Mouse (Mus musculus) G1E (cell line): Measurements from ENCODE around the gene Me3. TPM values are rescaled to one million over a fixed set of nuclear protein-coding genes. Genes with fewer than 3 reads are reported as not detected.

Experiments used
- ATAC-seq: 2 replicates; pipeline ENCODE4 v1.8.0; 2016; ENCODE audit warnings: mild to moderate bottlenecking; ENCODE audit not compliant: insufficient number of reproducible peaks, poor library complexity, low FRiP score, severe bottlenecking; ENCODE audit errors: extremely low read depth
- DNase-seq: peaks from one replicate; pipeline ENCODE4 v3.0.0; 2012; ENCODE audit warnings: low spot score
- H3K27me3 ChIP-seq: 2 replicates; pipeline ENCODE4 v1.6.1; 2012; ENCODE audit warnings: mild to moderate bottlenecking, low read length, inconsistent platforms; ENCODE audit not compliant: insufficient read depth
- H3K36me3 ChIP-seq: replicated peaks from 2 replicates; pipeline ENCODE3; 2012; ENCODE audit warnings: mild to moderate bottlenecking, inconsistent platforms
- H3K4me1 ChIP-seq: 2 replicates; pipeline ENCODE4 v1.6.1; 2012; ENCODE audit warnings: low read depth, low read length, inconsistent platforms, mixed read lengths; ENCODE audit not compliant: insufficient read depth
- H3K4me3 ChIP-seq: 2 replicates; pipeline ENCODE4 v1.5.1; 2012; ENCODE audit warnings: low read depth, mild to moderate bottlenecking, inconsistent platforms, low read length, moderate library complexity, mixed read lengths
- H3K9me3 ChIP-seq: replicated peaks from 2 replicates; pipeline ENCODE4 v1.6.1; 2012; ENCODE audit warnings: inconsistent platforms
- CTCF ChIP-seq: IDR thresholded peaks from 2 replicates; pipeline ENCODE4 v1.5.1; 2012; ENCODE audit warnings: low read depth, low read length, inconsistent platforms, mixed read lengths
- GATA1 ChIP-seq: IDR thresholded peaks from 2 replicates; pipeline ENCODE4 v1.6.1; 2012; ENCODE audit warnings: borderline replicate concordance, low read length, inconsistent platforms, mixed read lengths
- GATA2 ChIP-seq: IDR thresholded peaks from 2 replicates; pipeline ENCODE4 v1.6.1; 2012; ENCODE audit warnings: low read depth, low read length, inconsistent platforms, borderline replicate concordance
- POLR2AphosphoS5 ChIP-seq: IDR thresholded peaks from 2 replicates; pipeline ENCODE4 v1.6.1; 2012; ENCODE audit warnings: low read depth, low read length, inconsistent platforms; ENCODE audit not compliant: insufficient replicate concordance
- TAL1 ChIP-seq: conservative IDR thresholded peaks from 2 replicates; pipeline ENCODE4 v1.6.1; 2012; ENCODE audit warnings: low read depth, low read length, inconsistent platforms, mixed read lengths
- polyA plus RNA-seq: library from polyadenylated mRNA; stranded (reverse); fragments of >175 nt; gene quantifications from 2 replicates; pipeline ENCODE4 v1.2.3, GENCODE M21; 2012
- total RNA-seq, 2 experiments: library from RNA; stranded (forward) in 1 of 2; stranded (reverse) in 1 of 2; fragments of 200-1000 nt in 1 of 2; fragments of >200 nt in 1 of 2; fragmentation: Nextera tagmentation in 1 of 2; gene quantifications; 2 replicates each; pipeline ENCODE4 v1.2.3; 2014 to 2017

The Me3 gene
- total and polyA plus RNA-seq, 3 experiments, result 0.33 TPM; not detected in 2

DNA sequence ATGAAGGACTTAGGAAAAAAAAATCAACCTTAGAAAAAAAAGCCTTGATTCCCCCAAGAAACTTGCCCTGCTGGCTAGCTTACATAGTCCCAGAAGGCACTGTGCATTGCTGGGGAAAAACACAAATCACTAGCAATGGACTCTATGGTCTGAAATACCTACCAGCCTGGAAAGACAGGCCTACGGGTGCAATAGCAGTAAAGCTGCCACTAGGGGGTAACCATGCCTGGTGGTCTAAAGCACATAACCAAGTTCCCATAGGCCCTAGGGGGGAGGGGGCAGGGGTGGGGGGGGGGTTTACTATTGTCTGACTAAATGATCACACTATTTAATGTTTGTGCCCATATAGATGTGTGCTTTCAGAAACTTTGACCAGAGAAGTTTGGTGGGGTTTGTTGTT, 232.6 kb downstream of the Me3 start:
- DNase-seq (no peak), ATAC-seq (no peak)
- Histone ChIP-seq H3K27me3 (no peaks in the 10 kb centered on the region; the same call in none of the 2 replicates), H3K36me3 (no peaks in the 10 kb centered on the region), H3K4me3 (no peak overlapping the region), H3K4me1 (no peaks in the 10 kb centered on the region), H3K9me3 (no peaks in the 10 kb centered on the region)
- TF ChIP-seq CTCF (0 out of 2 replicates have a peak, but pooled peaks have one; percentile 16), GATA2 (no peak)

DNA sequence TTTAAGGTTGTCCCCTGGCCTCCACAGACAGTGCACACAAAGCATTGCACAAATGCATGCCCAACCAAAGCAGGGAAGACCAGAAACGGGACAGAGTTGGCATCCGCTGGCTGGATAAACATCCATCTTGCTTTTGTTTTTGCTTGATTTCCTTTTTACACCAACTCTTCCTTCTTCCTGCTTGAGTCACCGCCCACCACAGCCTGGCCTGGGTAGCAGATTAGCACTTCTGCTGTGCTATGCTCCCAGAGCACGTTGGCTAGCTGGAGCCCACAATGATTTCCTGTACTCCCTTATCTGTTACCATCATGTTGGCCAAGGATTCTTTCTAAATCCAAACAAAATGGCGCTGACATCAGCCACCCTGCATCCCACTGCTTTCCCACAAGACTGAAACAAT, 235.0 kb downstream of the Me3 start:
- no peak for TF ChIP-seq CTCF
- TF ChIP-seq POLR2AphosphoS5, result no peak
- no peak for TF ChIP-seq GATA1
- no peak for TF ChIP-seq GATA2
- TF ChIP-seq TAL1, result no peak

DNA sequence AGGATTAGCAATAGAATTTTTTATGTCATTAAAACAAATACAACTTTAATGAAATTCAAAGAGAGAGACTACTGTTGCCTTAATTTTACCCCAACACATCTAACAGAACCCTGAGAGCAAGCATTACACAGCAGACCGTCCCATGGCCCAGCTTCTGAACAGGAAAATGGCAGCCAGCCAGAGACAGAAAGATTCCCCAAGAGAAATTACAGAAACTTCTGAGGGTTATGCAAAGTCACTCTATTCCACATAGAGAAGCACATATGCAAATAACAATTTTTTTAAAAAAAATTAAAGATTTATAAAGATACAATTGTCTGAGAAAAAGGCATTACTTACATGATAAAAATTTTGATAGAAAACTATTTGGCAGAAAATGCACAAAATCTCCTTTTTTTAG, 247.5 kb downstream of the Me3 start:
- no peak for TF ChIP-seq GATA1
- no peak for TF ChIP-seq TAL1
- TF ChIP-seq POLR2AphosphoS5, result no peak
- TF ChIP-seq CTCF, result no peak
- TF ChIP-seq GATA2, result no peak
- 0 out of 2 replicates have a peak, but pooled peaks cover 3% of the 10 kb centered on the region for H3K27me3 ChIP-seq
- no peaks in the 10 kb centered on the region for H3K4me1 ChIP-seq
- H3K4me3 ChIP-seq, result no peak overlapping the region
- DNase-seq, result no peak
- no peaks in the 10 kb centered on the region for H3K36me3 ChIP-seq
- H3K9me3 ChIP-seq, result no peaks in the 10 kb centered on the region
- ATAC-seq, result no peak

More for the DNA sequence above, 235.0 kb downstream of the Me3 start:
- no peak for ATAC-seq
- no peaks in the 10 kb centered on the region for H3K4me1 ChIP-seq
- no peak overlapping the region for H3K4me3 ChIP-seq
- H3K9me3 ChIP-seq, result no peaks in the 10 kb centered on the region
- DNase-seq, result no peak
- H3K36me3 ChIP-seq, result no peaks in the 10 kb centered on the region
- peaks cover 2% of the 10 kb centered on the region for H3K27me3 ChIP-seq

DNA sequence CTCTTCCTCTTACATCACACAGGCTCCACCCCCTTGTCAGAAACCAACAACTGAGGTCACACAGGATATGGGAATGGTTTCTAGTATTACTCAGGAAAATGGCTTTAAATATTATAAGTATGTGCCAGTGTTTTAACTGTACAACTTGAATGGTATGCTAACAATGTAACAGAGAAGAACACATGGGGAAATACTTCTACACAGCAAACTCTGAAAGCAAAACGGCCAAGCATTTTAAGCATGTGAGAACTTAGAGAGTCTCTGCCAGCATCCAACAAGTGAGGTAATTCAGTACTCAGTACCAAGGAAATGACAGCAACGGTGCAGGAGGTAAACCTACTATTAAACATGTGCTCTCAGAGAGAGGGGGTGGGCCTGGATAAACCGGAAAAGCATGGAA, 252.4 kb downstream of the Me3 start:
- H3K4me3 ChIP-seq, result no peak overlapping the region
- no peaks in the 10 kb centered on the region for H3K36me3 ChIP-seq
- no peaks in the 10 kb centered on the region for H3K27me3 ChIP-seq
- no peaks in the 10 kb centered on the region for H3K9me3 ChIP-seq
- no peaks in the 10 kb centered on the region for H3K4me1 ChIP-seq
- ATAC-seq (no peak), DNase-seq (no peak)
- TF ChIP-seq TAL1, result no peak
- no peak for TF ChIP-seq GATA1
- TF ChIP-seq POLR2AphosphoS5, result no peak
- TF ChIP-seq CTCF, result no peak
- TF ChIP-seq GATA2, result no peak

DNA sequence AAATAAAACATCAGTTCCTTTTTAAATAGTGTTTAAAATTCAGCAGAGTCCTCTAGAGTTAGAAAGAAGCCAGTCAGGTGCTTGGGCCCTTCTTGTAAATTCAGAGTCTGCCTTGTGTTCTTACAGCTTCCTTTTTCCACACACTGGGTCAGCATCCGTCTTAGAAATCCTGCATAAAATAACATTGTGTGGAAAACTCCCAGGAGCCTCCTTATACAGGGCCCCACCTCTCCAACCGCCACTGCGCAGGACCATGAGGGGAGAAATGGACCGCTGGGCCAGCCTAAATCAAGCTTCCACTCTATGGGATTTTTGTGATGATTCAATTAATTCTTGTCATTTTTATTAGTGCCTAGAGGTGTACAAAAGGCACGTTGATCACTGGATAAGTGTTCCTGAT, 259.2 kb downstream of the Me3 start:
- DNase-seq (no peak), ATAC-seq (no peak)
- TF ChIP-seq GATA1 (no peak), CTCF (no peak), TAL1 (no peak), POLR2AphosphoS5 (no peak)
- H3K4me3 ChIP-seq, result no peak overlapping the region
- no peaks in the 10 kb centered on the region for H3K36me3 ChIP-seq
- H3K27me3 ChIP-seq, result peaks cover 2% of the 10 kb centered on the region; the same call in 1 of the 2 replicates
- no peaks in the 10 kb centered on the region for H3K4me1 ChIP-seq
- no peaks in the 10 kb centered on the region for H3K9me3 ChIP-seq

DNA sequence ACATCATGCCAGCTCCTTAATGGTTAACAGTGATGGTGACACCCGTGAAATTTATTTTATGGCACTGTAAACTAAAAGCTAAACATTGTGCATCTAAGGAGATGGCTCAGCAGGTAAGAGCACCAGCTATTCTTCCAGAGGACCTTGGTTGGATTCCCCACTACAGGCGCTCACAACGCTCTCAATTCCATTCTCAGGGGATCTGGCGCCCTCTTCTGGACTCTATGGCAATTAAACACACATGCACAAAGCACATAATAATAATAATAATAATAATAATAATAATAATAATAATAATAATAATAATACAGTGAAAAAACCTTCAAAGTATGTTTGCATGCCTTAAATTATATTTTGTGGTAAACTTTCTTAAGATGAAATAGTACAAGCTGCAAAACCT, 259.7 kb downstream of the Me3 start:
- Histone ChIP-seq H3K36me3 (no peaks in the 10 kb centered on the region), H3K9me3 (no peaks in the 10 kb centered on the region), H3K4me1 (no peaks in the 10 kb centered on the region), H3K4me3 (no peak overlapping the region), H3K27me3 (peaks cover 2% of the 10 kb centered on the region; the same call in 1 of the 2 replicates)
- TF ChIP-seq GATA2 (no peak), CTCF (no peak), TAL1 (no peak), POLR2AphosphoS5 (no peak), GATA1 (no peak)
- DNase-seq (no peak), ATAC-seq (no peak)

DNA sequence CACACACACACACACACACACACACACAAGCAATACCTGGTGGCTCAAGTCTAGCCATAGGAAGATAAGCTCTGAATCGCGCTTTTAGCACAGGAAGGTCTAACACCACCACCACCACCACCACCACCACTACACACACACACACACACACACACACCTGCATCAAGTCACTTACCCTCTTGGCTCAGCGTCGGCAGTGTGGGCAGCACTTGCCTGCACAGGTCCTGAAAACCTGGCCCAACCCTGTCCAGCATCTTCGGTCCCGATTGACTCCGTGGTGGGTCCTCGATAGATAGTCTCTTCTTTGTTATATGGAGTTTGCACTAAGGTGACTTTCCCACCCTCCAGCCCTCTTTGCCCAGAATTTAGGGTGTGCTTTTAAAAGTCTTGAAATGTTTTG, 270.8 kb downstream of the Me3 start:
- Histone ChIP-seq H3K4me3 (no peak overlapping the region), H3K4me1 (no peaks in the 10 kb centered on the region; the same call in 1 of the 2 replicates), H3K9me3 (no peaks in the 10 kb centered on the region), H3K27me3 (peaks cover 12% of the 10 kb centered on the region), H3K36me3 (no peaks in the 10 kb centered on the region)
- no peak for ATAC-seq
- DNase-seq, result no peak
- no peak for TF ChIP-seq POLR2AphosphoS5
- no peak for TF ChIP-seq TAL1
- TF ChIP-seq GATA2, result no peak
- no peak for TF ChIP-seq GATA1
- no peak for TF ChIP-seq CTCF
